Mouse (Mus musculus): ENCODE data around the gene Copb1. TPM values are rescaled to one million over a fixed set of nuclear protein-coding genes. Genes with fewer than 3 reads are reported as not detected.

Copb1 gene
- polyA plus RNA-seq, 1 experiment from 2014 or later, result 156 TPM

DNA sequence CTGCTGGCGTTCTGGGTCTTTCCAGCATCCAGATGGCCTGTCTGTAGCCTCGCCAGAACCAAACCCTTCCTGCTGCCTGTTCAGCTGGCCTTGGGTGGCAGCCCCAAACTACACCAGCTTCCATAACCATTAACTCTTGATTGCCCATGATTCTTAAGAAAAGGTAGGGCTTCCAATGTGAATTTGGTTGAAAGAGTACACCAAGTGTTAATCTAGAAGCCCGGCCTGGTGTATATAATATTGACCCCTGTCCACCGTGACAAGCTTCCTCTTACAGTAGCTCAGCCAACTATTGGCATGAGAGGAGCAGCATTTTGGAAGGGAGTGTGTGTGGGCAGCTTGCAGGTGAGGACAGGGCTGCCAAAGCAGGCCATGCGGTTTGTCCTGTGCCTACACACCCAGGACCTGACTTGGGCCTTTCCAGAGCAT is 35.6 kb upstream of the Copb1 start:
- no peak overlapping the region for H3K4me3 ChIP-seq (ENCODE audit: low read depth, low read length)
- no peaks in the 10 kb centered on the region for H3K27me3 ChIP-seq (replicated peaks; ENCODE audit: control insufficient read depth, insufficient read depth, low read length)
- DNase-seq (ENCODE audit: low spot score) (no peak), ATAC-seq (ENCODE audit: low read depth) (no peak)
- H3K36me3 ChIP-seq (ENCODE audit: control insufficient read depth, insufficient read depth, low read length), result no peaks in the 10 kb centered on the region
- peaks cover 7% of the 10 kb centered on the region; the same call in 1 of the 2 replicates for H3K4me1 ChIP-seq (ENCODE audit: control insufficient read depth, insufficient read depth, low read length)
- WGBS, result 48% methylated on average over 5 of the region's 5 CpGs
- H3K4me2 ChIP-seq (ENCODE audit: low read depth, low read length), result no peak overlapping the region
- H3K9me3 ChIP-seq (ENCODE audit: control insufficient read depth, low read length), result no peaks in the 10 kb centered on the region
- H3K9ac ChIP-seq (ENCODE audit: low read depth, low read length), result no peak overlapping the region
- no peak overlapping the region for H3K27ac ChIP-seq (replicated peaks; ENCODE audit: low read depth, low read length)

DNA sequence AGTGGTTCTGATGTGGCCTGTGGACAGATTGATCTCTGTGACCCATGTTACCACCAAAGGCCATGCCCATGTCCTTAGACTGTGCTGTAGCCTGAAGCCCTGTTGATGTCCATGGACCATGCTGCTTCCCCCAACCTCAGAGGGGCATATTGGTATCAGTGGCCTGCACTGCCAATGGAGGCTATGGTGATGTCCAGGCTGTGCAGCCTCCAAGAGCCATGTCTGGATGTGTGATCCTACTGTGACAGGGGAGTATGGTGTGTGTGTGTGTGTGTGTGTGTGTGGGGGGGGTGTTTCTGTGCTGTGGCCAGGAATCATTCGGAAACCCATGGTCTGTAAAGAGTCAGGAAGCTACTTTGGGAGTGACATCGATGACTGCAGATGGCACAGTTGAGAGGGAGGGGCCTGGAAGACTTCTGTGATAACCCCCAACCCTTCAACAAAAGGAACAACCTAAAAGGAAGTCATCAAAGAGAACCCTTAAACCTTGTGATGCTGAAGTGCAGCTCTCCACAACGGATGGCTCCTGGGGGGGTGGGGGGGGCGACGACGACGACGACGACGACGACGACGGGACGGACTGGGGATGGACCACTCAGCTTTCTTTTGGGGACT is 29.9 kb upstream of the Copb1 start:
- Histone ChIP-seq H3K27me3 (replicated peaks; ENCODE audit: control insufficient read depth, insufficient read depth, low read length) (no peaks in the 10 kb centered on the region), H3K4me1 (ENCODE audit: control insufficient read depth, insufficient read depth, low read length) (no peaks in the 10 kb centered on the region), H3K27ac (replicated peaks; ENCODE audit: low read depth, low read length) (no peak overlapping the region), H3K9ac (ENCODE audit: low read depth, low read length) (no peak overlapping the region), H3K36me3 (ENCODE audit: control insufficient read depth, insufficient read depth, low read length) (no peaks in the 10 kb centered on the region), H3K4me2 (ENCODE audit: low read depth, low read length) (no peak overlapping the region), H3K9me3 (ENCODE audit: control insufficient read depth, low read length) (no peaks in the 10 kb centered on the region), H3K4me3 (ENCODE audit: low read depth, low read length) (no peak overlapping the region)
- no peak for ATAC-seq (ENCODE audit: low read depth)
- no peak for DNase-seq (ENCODE audit: low spot score)
- 91% methylated on average over 14 of the region's 14 CpGs for WGBS

DNA sequence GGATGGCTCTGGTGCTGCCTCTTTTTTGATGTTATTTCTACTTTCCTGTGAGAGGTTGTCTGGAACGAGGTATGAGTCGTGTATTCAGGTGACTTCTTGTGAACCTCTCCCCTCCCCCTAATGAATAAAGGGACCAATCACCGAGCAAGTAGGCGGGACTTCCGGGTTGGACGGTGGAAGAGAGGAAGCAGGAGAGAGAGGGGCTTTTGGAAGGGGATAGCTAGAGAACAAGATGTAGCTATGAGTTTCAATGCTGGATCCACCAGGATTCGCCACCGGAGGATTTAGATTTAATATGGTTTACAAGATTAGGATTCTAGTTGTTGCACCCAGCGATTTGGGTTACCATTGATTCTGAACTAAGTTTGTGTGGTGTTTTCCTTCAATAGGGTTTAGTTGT is 28.5 kb upstream of the Copb1 start:
- H3K27me3 ChIP-seq (replicated peaks; ENCODE audit: control insufficient read depth, insufficient read depth, low read length), result no peaks in the 10 kb centered on the region
- no peaks in the 10 kb centered on the region for H3K36me3 ChIP-seq (ENCODE audit: control insufficient read depth, insufficient read depth, low read length)
- no peak overlapping the region for H3K27ac ChIP-seq (replicated peaks; ENCODE audit: low read depth, low read length)
- no peak overlapping the region for H3K9ac ChIP-seq (ENCODE audit: low read depth, low read length)
- no peak overlapping the region for H3K4me3 ChIP-seq (ENCODE audit: low read depth, low read length)
- no peaks in the 10 kb centered on the region for H3K4me1 ChIP-seq (ENCODE audit: control insufficient read depth, insufficient read depth, low read length)
- H3K4me2 ChIP-seq (ENCODE audit: low read depth, low read length), result no peak overlapping the region
- DNase-seq (ENCODE audit: low spot score) (no peak), ATAC-seq (ENCODE audit: low read depth) (no peak)
- H3K9me3 ChIP-seq (ENCODE audit: control insufficient read depth, low read length), result no peaks in the 10 kb centered on the region
- 78% methylated on average over 9 of the region's 9 CpGs for WGBS

DNA sequence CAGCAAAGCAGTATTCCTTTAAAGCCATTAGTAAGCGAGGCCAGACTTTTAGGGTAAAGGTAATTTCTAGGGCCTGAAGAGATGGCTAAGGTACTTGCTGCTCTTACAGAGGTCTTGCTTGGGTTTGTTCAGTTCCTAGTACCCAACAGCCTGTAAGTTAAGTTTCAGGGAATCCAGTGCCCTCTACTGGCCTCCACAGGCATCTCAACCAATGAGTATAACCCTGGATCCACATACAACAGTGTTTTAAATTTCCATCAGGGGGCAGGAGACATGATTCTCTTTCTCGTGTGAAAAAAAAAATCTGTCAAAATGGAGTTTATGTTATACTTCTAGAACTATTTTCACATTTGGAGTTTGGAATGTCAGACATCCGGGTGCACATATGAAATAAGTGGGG is 27.2 kb upstream of the Copb1 start:
- Histone ChIP-seq H3K4me3 (ENCODE audit: low read depth, low read length) (no peak overlapping the region), H3K9ac (ENCODE audit: low read depth, low read length) (no peak overlapping the region), H3K27ac (replicated peaks; ENCODE audit: low read depth, low read length) (no peak overlapping the region), H3K4me2 (ENCODE audit: low read depth, low read length) (no peak overlapping the region), H3K4me1 (ENCODE audit: control insufficient read depth, insufficient read depth, low read length) (peaks cover 3% of the 10 kb centered on the region; the same call in 1 of the 2 replicates), H3K9me3 (ENCODE audit: control insufficient read depth, low read length) (no peaks in the 10 kb centered on the region), H3K36me3 (ENCODE audit: control insufficient read depth, insufficient read depth, low read length) (no peaks in the 10 kb centered on the region), H3K27me3 (replicated peaks; ENCODE audit: control insufficient read depth, insufficient read depth, low read length) (no peaks in the 10 kb centered on the region)
- 57% methylated on average over 3 of the region's 3 CpGs for WGBS
- DNase-seq (ENCODE audit: low spot score) (peak; percentile 41), ATAC-seq (ENCODE audit: low read depth) (0 out of 2 replicates have a peak, but pooled peaks have one; percentile 44)

DNA sequence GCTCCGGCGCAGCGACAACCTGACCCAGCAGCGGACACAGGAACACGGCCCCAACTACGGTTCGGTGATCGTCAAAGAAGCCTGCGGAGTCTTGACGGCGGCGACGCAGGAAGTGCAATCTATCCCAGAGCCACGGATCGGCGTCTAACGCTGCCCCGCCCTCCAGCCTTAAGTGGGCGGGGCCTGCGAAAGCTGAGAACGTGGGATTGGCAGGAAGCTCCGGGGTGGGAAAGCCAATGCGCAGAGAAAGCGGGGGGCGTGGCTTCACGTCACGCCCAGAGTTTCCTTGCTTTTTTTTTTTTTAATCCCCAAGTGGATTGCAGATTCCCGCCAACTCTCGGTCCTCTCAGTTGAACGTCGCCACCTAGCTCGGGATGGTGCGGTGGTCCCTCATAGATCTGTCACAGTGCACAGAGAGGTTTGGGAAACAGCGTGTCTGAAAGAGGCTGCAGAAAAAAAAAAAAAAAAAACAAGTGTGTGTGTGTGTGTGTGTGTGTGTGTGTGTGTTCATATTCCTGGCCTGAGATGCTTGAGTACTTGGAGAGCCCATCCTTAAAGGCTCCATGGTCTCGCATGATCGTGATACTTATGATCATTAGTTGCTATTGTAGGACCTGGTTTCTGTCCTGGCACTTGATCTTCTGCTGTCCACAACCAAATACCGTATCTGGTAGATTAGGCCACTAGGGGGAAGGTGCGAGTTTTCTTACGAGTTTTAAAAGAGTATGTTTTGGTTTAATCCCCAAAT is 21.7 kb upstream of the Copb1 start, which contains the start of gene Psma1:
TSS of gene Psma1 (minus strand) at position 114 of the 748 bp plus-strand sequence.
- Histone ChIP-seq H3K4me2 (ENCODE audit: low read depth, low read length) (peak within 1 kb of the TSS; percentile 89), H3K4me3 (ENCODE audit: low read depth, low read length) (peak within 1 kb of the TSS; percentile 76), H3K27ac (replicated peaks; ENCODE audit: low read depth, low read length) (peak within 1 kb of the TSS; percentile 63), H3K9me3 (ENCODE audit: control insufficient read depth, low read length) (no peaks in the 10 kb centered on the region), H3K4me1 (ENCODE audit: control insufficient read depth, insufficient read depth, low read length) (peaks cover 3% of the 10 kb centered on the region; the same call in 1 of the 2 replicates), H3K36me3 (ENCODE audit: control insufficient read depth, insufficient read depth, low read length) (peaks cover 26% of the 10 kb centered on the region), H3K27me3 (replicated peaks; ENCODE audit: control insufficient read depth, insufficient read depth, low read length) (no peaks in the 10 kb centered on the region), H3K9ac (ENCODE audit: low read depth, low read length) (peak within 1 kb of the TSS; percentile 75)
- DNase-seq (ENCODE audit: low spot score) (peak; percentile 99), ATAC-seq (ENCODE audit: low read depth) (peak; percentile 92)
- WGBS, result under 1% methylated on average over 39 of the region's 39 CpGs

DNA sequence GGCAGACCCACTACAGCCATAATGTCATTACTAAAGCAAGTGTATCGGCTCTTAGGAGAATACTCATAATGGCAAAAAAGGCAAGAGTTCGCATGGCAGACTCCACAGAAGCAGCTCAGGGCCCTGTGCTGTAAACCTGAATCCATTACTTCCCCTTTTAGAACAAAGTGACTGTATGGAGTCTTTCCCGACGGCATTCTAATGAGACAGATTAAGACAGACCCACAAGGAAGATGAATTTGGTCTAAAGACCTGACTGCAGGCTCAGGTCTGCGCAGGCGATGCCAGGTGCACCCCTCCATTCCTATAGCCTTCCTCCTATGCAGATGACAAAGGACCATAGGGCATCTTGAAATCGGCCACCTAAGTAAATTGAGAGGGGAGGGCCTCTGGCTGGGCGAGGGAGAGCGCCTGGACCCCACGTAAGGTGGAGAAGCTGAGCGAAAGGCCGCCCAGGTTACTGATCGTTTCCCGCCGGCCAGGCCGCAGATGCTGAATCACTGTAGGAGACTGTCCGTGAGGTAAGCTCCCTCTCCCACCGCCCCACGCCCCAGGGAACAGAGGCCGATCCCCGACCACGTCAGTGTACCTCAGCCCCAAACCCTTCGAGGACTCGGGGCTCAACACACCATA is 21.0 kb upstream of the Copb1 start:
- no peaks in the 10 kb centered on the region for H3K9me3 ChIP-seq (ENCODE audit: control insufficient read depth, low read length)
- H3K27me3 ChIP-seq (replicated peaks; ENCODE audit: control insufficient read depth, insufficient read depth, low read length), result no peaks in the 10 kb centered on the region
- H3K4me1 ChIP-seq (ENCODE audit: control insufficient read depth, insufficient read depth, low read length), result peaks cover 3% of the 10 kb centered on the region; the same call in 1 of the 2 replicates
- peak overlapping the region; percentile 75 for H3K9ac ChIP-seq (ENCODE audit: low read depth, low read length)
- H3K36me3 ChIP-seq (ENCODE audit: control insufficient read depth, insufficient read depth, low read length), result peaks cover 33% of the 10 kb centered on the region
- peak overlapping the region; percentile 89 for H3K4me2 ChIP-seq (ENCODE audit: low read depth, low read length)
- peak overlapping the region; percentile 76 for H3K4me3 ChIP-seq (ENCODE audit: low read depth, low read length)
- peak overlapping the region; percentile 63 for H3K27ac ChIP-seq (replicated peaks; ENCODE audit: low read depth, low read length)
- DNase-seq (ENCODE audit: low spot score) (no peak), ATAC-seq (ENCODE audit: low read depth) (peak; percentile 39; the same call in 1 of the 2 replicates)
- 3% methylated on average over 16 of the region's 24 CpGs for WGBS

DNA sequence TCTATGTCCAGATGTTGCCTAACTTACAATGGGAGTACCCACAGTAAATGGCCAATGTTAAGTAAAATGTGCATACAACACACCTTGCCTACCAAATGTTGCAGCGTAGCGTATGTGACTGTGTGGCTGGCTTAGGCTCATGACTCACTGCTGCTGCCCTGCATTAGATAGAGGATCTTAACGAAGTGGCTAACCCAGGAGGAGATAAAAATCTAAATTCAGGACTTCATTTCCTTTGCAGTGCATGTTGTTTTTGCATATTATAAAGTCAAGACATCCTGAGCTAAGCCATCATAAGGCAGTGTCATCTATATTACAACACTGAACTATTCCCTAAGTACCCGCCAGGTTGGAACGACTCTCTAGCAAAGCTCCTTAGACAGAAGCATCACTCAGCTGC is 13.9 kb upstream of the Copb1 start:
- H3K9me3 ChIP-seq (ENCODE audit: control insufficient read depth, low read length), result peaks cover 8% of the 10 kb centered on the region; the same call in 1 of the 2 replicates
- H3K9ac ChIP-seq (ENCODE audit: low read depth, low read length), result no peak overlapping the region
- H3K27me3 ChIP-seq (replicated peaks; ENCODE audit: control insufficient read depth, insufficient read depth, low read length), result no peaks in the 10 kb centered on the region
- no peak for ATAC-seq (ENCODE audit: low read depth)
- no peak overlapping the region for H3K4me2 ChIP-seq (ENCODE audit: low read depth, low read length)
- no peaks in the 10 kb centered on the region for H3K4me1 ChIP-seq (ENCODE audit: control insufficient read depth, insufficient read depth, low read length)
- H3K27ac ChIP-seq (replicated peaks; ENCODE audit: low read depth, low read length), result no peak overlapping the region
- H3K4me3 ChIP-seq (ENCODE audit: low read depth, low read length), result no peak overlapping the region
- peaks cover 91% of the 10 kb centered on the region for H3K36me3 ChIP-seq (ENCODE audit: control insufficient read depth, insufficient read depth, low read length)
- no peak for DNase-seq (ENCODE audit: low spot score)
- 92% methylated on average over 5 of the region's 5 CpGs for WGBS

DNA sequence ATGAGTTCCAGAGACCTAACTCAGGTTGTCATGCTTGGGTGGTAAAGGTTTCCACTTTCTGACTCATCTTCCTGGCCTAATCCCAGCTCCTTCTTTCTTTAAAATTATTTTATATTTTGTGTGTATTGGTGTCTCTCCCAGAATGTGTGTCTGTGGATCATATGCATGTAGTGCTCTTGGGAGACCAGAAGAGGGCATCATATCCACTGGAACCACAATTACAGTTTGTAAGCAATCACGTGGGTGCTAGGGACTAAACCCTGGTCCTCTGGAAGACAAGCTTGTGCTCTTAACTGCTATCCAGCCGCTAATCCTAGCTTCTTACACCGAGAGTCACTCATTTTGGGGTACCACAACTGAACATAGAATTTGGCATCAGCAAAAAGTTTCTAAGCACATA is 2.8 kb downstream of the Copb1 start:
- Histone ChIP-seq H3K4me2 (ENCODE audit: low read depth, low read length) (no peak overlapping the region), H3K36me3 (ENCODE audit: control insufficient read depth, insufficient read depth, low read length) (peaks cover 55% of the 10 kb centered on the region), H3K27me3 (replicated peaks; ENCODE audit: control insufficient read depth, insufficient read depth, low read length) (no peaks in the 10 kb centered on the region), H3K27ac (replicated peaks; ENCODE audit: low read depth, low read length) (no peak overlapping the region), H3K9ac (ENCODE audit: low read depth, low read length) (no peak overlapping the region), H3K4me1 (ENCODE audit: control insufficient read depth, insufficient read depth, low read length) (no peaks in the 10 kb centered on the region), H3K9me3 (ENCODE audit: control insufficient read depth, low read length) (no peaks in the 10 kb centered on the region), H3K4me3 (ENCODE audit: low read depth, low read length) (no peak overlapping the region)
- ATAC-seq (ENCODE audit: low read depth) (no peak), DNase-seq (ENCODE audit: low spot score) (no peak)
- WGBS, result 90% methylated on average over 3 of the region's 3 CpGs

All from embryonic facial prominence, embryonic 14.5 days (tissue).